Mouse (Mus musculus) thymus, adult 2 months (tissue): ENCODE data around the gene Map1s. TPM values are rescaled to one million over a fixed set of nuclear protein-coding genes. Genes with fewer than 3 reads are reported as not detected.

Source experiments
- DNase-seq: peaks from one replicate; pipeline ENCODE4 v3.0.0; 2021
- H3K27ac ChIP-seq: fragments of 200-500 bp; 2 replicates; pipeline ENCODE4 v1.5.1; 2012; ENCODE audit warnings: low read length, control low read depth; ENCODE audit not compliant: control insufficient read depth, insufficient read depth
- H3K27me3 ChIP-seq: fragments of 200-500 bp; 2 replicates; pipeline ENCODE4 v1.6.1; 2012; ENCODE audit warnings: mild to moderate bottlenecking, low read length, moderate library complexity, mixed read lengths; ENCODE audit not compliant: control insufficient read depth, insufficient read depth
- H3K36me3 ChIP-seq: fragments of 200-500 bp; 2 replicates; pipeline ENCODE4 v1.6.1; 2012; ENCODE audit warnings: mild to moderate bottlenecking, low read length, moderate library complexity; ENCODE audit not compliant: control insufficient read depth, insufficient read depth
- H3K4me1 ChIP-seq: fragments of 200-500 bp; replicated peaks from 2 replicates; pipeline ENCODE4 v1.6.1; 2012; ENCODE audit warnings: low read length; ENCODE audit not compliant: control insufficient read depth, insufficient read depth
- H3K4me3 ChIP-seq: fragments of 200-500 bp; 2 replicates; pipeline ENCODE4 v1.5.1; 2012; ENCODE audit warnings: mild to moderate bottlenecking, low read length, control low read depth, moderate library complexity; ENCODE audit not compliant: control insufficient read depth, insufficient read depth
- CTCF ChIP-seq: fragments of 200-500 bp; IDR thresholded peaks from 2 replicates; pipeline ENCODE4 v1.5.1; 2012; ENCODE audit warnings: mild to moderate bottlenecking, control low read depth, low read length, moderate library complexity, borderline replicate concordance; ENCODE audit not compliant: control insufficient read depth, poor library complexity, insufficient read depth; ENCODE audit errors: extremely low read depth
- POLR2A ChIP-seq: fragments of 200-500 bp; IDR thresholded peaks from 2 replicates; pipeline ENCODE4 v1.6.1; 2012; ENCODE audit warnings: mild to moderate bottlenecking, low read length, control low read depth, moderate library complexity; ENCODE audit not compliant: control insufficient read depth, poor library complexity, insufficient read depth; ENCODE audit errors: extremely low read depth
- WGBS: fragments of 180-500 bp; shearing (Covaris S2); methylation state at CpG from one replicate; pipeline ENCODE4 v1.1.7; 2018; 5-methylcytosine and 5-hydroxymethylcytosine counted together
- polyA plus RNA-seq: library from polyadenylated mRNA; depleted of rRNA; stranded (reverse); fragments of >200 nt; gene quantifications from 2 replicates; pipeline ENCODE4 v1.2.3, GENCODE M21; 2012

The Map1s gene
- polyA plus RNA-seq, 1 experiment = 145 TPM

GRCm38 (mm10) chr8:70887669-70888068 is 18.1 kb upstream of the Map1s start:
- WGBS = 10% methylated on average over 17 of the region's 18 CpGs
- TF ChIP-seq POLR2A (no peak), CTCF (no peak)
- H3K36me3 ChIP-seq = no peaks in the 10 kb centered on the region
- H3K4me3 ChIP-seq = no peak overlapping the region
- peaks cover 4% of the 10 kb centered on the region; the same call in 1 of the 2 replicates for H3K27me3 ChIP-seq
- DNase-seq = no peak
- no peak overlapping the region for H3K27ac ChIP-seq
- no peaks in the 10 kb centered on the region for H3K4me1 ChIP-seq

GRCm38 (mm10) chr8:70890656-70891055 is 15.1 kb upstream of the Map1s start:
- 75% methylated on average over 5 of the region's 5 CpGs for WGBS
- no peak overlapping the region for H3K27ac ChIP-seq
- peaks cover 14% of the 10 kb centered on the region for H3K36me3 ChIP-seq
- H3K4me3 ChIP-seq = no peak overlapping the region
- no peak for DNase-seq
- H3K4me1 ChIP-seq = no peaks in the 10 kb centered on the region
- TF ChIP-seq POLR2A (no peak), CTCF (no peak)
- peaks cover 4% of the 10 kb centered on the region; the same call in 1 of the 2 replicates for H3K27me3 ChIP-seq

GRCm38 (mm10) chr8:70891356-70891755 is 14.4 kb upstream of the Map1s start:
- peaks cover 14% of the 10 kb centered on the region for H3K36me3 ChIP-seq
- peaks cover 4% of the 10 kb centered on the region; the same call in 1 of the 2 replicates for H3K27me3 ChIP-seq
- TF ChIP-seq POLR2A (no peak), CTCF (no peak)
- no peak overlapping the region for H3K27ac ChIP-seq
- peaks cover 3% of the 10 kb centered on the region for H3K4me1 ChIP-seq
- H3K4me3 ChIP-seq = no peak overlapping the region
- WGBS = 10% methylated on average over 21 of the region's 21 CpGs
- DNase-seq = no peak

- H3K36me3 ChIP-seq = peaks cover 14% of the 10 kb centered on the region
- peaks cover 8% of the 10 kb centered on the region for H3K4me1 ChIP-seq
- DNase-seq = no peak
- peaks cover 4% of the 10 kb centered on the region; the same call in 1 of the 2 replicates for H3K27me3 ChIP-seq
- no peak within 1 kb of the TSS for H3K4me3 ChIP-seq
- 10% methylated on average over 80 of the region's 80 CpGs for WGBS
- no peak within 1 kb of the TSS for H3K27ac ChIP-seq
- no peak for TF ChIP-seq POLR2A
- no peak for TF ChIP-seq CTCF
Measured at GRCm38 (mm10) chr8:70892022-70892895, 13.5 kb upstream of the Map1s start, which contains the start of gene Slc5a5. TSS of gene Slc5a5 (minus strand) at chr8:70892757.

- Histone ChIP-seq H3K27me3 (peaks cover 4% of the 10 kb centered on the region; the same call in 1 of the 2 replicates), H3K27ac (no peak overlapping the region), H3K4me1 (peaks cover 8% of the 10 kb centered on the region), H3K36me3 (peaks cover 14% of the 10 kb centered on the region), H3K4me3 (no peak overlapping the region)
- 60% methylated on average over 20 of the region's 20 CpGs for WGBS
- TF ChIP-seq CTCF (no peak), POLR2A (no peak)
- no peak for DNase-seq
Measured at GRCm38 (mm10) chr8:70892896-70893655, 12.7 kb upstream of the Map1s start.

GRCm38 (mm10) chr8:70893656-70894384 is 11.9 kb upstream of the Map1s start:
- H3K4me1 ChIP-seq = peaks cover 15% of the 10 kb centered on the region
- peak; percentile 81; the same call in 1 of the 2 replicates for TF ChIP-seq CTCF
- TF ChIP-seq POLR2A = no peak
- H3K36me3 ChIP-seq = peaks cover 14% of the 10 kb centered on the region
- DNase-seq = peak; percentile 72
- H3K27me3 ChIP-seq = peaks cover 4% of the 10 kb centered on the region; the same call in 1 of the 2 replicates
- no peak overlapping the region for H3K27ac ChIP-seq
- H3K4me3 ChIP-seq = no peak overlapping the region
- WGBS = 56% methylated on average over 12 of the region's 12 CpGs
